Mouse (Mus musculus): ENCODE results near the gene Rab38.

- no peak for TF ChIP-seq CTCF (IDR thresholded peaks at IDR 0.05; ENCODE audit: borderline replicate concordance, extremely low read depth, insufficient read depth, insufficient read length)
- TF ChIP-seq POLR2A (IDR thresholded peaks at IDR 0.05; ENCODE audit: borderline replicate concordance, extremely low read depth, insufficient read depth, insufficient read length, poor library complexity, severe bottlenecking), result no peak
Measured at GRCm38 (mm10) chr7:88421821-88422220, 8.3 kb upstream of the Rab38 start.
